Mouse (Mus musculus) hindbrain, embryonic 13.5 days (tissue): ENCODE measurements around the gene Apba1. TPM values are rescaled to one million over a fixed set of nuclear protein-coding genes. Genes with fewer than 3 reads are reported as not detected.
A peak's percentile ranks its signal among the peaks of the same experiment; 100 is the strongest.

ENCODE experiments used
- ATAC-seq: fragments of 200-750 bp; cut with Nextera tagmentation; 2 replicates; pipeline ENCODE4 v1.8.0; 2017; ENCODE audit warnings: moderate TSS enrichment; ENCODE audit not compliant: low FRiP score
- H3K27ac ChIP-seq: fragments of 300-500 bp; sonication (generic); 2 replicates; pipeline ENCODE4 v1.5.1; 2015; ENCODE audit warnings: inconsistent platforms, mild to moderate bottlenecking, moderate library complexity
- H3K27me3 ChIP-seq: fragments of 300-500 bp; sonication (generic); 2 replicates; pipeline ENCODE4 v1.6.1; 2015; ENCODE audit warnings: mild to moderate bottlenecking, inconsistent platforms
- H3K36me3 ChIP-seq: fragments of 300-500 bp; sonication (generic); 2 replicates; pipeline ENCODE4 v1.6.1; 2015; ENCODE audit warnings: mild to moderate bottlenecking, inconsistent platforms
- H3K4me1 ChIP-seq: fragments of 300-500 bp; sonication (generic); replicated peaks from 2 replicates; pipeline ENCODE4 v1.6.1; 2015; ENCODE audit warnings: inconsistent platforms
- H3K4me2 ChIP-seq: fragments of 300-500 bp; sonication (generic); 2 replicates; pipeline ENCODE4 v1.6.1; 2015; ENCODE audit warnings: inconsistent platforms, mild to moderate bottlenecking, moderate library complexity
- H3K4me3 ChIP-seq: fragments of 300-500 bp; sonication (generic); 2 replicates; pipeline ENCODE4 v1.5.1; 2015; ENCODE audit warnings: mild to moderate bottlenecking, inconsistent platforms
- H3K9ac ChIP-seq: fragments of 300-500 bp; sonication (generic); 2 replicates; pipeline ENCODE4 v1.6.1; 2015; ENCODE audit warnings: mild to moderate bottlenecking, inconsistent platforms
- H3K9me3 ChIP-seq: fragments of 300-500 bp; sonication (generic); 2 replicates; pipeline ENCODE4 v1.6.1; 2016; ENCODE audit warnings: inconsistent platforms
- WGBS: fragments of 180-500 bp; shearing (Covaris S2); methylation state at CpG from one replicate; pipeline ENCODE4 v1.1.7; 2015; 5-methylcytosine and 5-hydroxymethylcytosine counted together
- polyA plus RNA-seq: library from polyadenylated mRNA; unstranded; fragments of >200 nt; fragmentation: Nextera tagmentation; extraction: Ambion mirVana; gene quantifications from 2 replicates; pipeline ENCODE4 v1.2.1, GENCODE M21; 2015

Apba1 gene
- polyA plus RNA-seq, 1 experiment from 2014 or later, result 7.3 TPM

- Histone ChIP-seq H3K4me2 (no peak overlapping the region), H3K4me1 (peaks cover 20% of the 10 kb centered on the region), H3K9me3 (no peaks in the 10 kb centered on the region), H3K27ac (no peak overlapping the region), H3K4me3 (no peak overlapping the region), H3K27me3 (no peaks in the 10 kb centered on the region), H3K9ac (no peak overlapping the region), H3K36me3 (no peaks in the 10 kb centered on the region)
- ATAC-seq, result no peak
Observed at GRCm38 (mm10) chr19:23779130-23779529, 20.4 kb downstream of the Apba1 start.

DNA sequence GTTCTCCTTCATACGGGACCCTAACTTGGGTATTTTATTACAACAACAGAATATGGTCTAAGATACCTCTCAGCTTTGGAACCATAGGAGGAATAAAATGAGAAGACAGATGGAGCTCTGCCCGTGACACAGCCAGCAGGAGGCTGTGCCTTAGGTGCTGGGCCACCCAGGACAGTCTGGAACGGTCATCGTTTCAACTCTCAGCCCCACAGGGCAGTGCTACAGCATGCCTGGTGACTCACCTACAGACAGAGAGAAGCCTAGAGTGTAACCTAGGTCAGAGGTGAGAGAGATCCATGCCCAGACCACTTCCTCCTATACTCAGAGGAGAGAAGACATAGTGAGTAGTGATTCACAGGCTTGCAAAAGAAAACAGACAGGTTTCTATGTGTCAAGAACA lies 21.4 kb downstream of the Apba1 start:
- Histone ChIP-seq H3K36me3 (no peaks in the 10 kb centered on the region), H3K27ac (no peak overlapping the region), H3K9me3 (no peaks in the 10 kb centered on the region), H3K4me3 (no peak overlapping the region), H3K4me2 (no peak overlapping the region), H3K27me3 (no peaks in the 10 kb centered on the region), H3K9ac (no peak overlapping the region), H3K4me1 (peaks cover 29% of the 10 kb centered on the region)
- WGBS, result 85% methylated on average over 4 of the region's 4 CpGs
- ATAC-seq, result no peak

GRCm38 (mm10) chr19:23781968-23782367 lies 23.3 kb downstream of the Apba1 start:
- Histone ChIP-seq H3K27ac (peak overlapping the region; percentile 55; the same call in 1 of the 2 replicates), H3K4me2 (no peak overlapping the region), H3K4me3 (no peak overlapping the region), H3K27me3 (no peaks in the 10 kb centered on the region), H3K36me3 (no peaks in the 10 kb centered on the region), H3K4me1 (peaks cover 28% of the 10 kb centered on the region), H3K9me3 (no peaks in the 10 kb centered on the region), H3K9ac (no peak overlapping the region)
- ATAC-seq, result no peak
- WGBS, result 7% methylated on average over 9 of the region's 9 CpGs

GRCm38 (mm10) chr19:23788420-23789132 lies 29.9 kb downstream of the Apba1 start:
- H3K4me2 ChIP-seq, result no peak overlapping the region
- no peaks in the 10 kb centered on the region for H3K9me3 ChIP-seq
- 51% methylated on average over 9 of the region's 9 CpGs for WGBS
- ATAC-seq, result peak; percentile 40; the same call in 1 of the 2 replicates
- no peak overlapping the region for H3K27ac ChIP-seq
- H3K36me3 ChIP-seq, result no peaks in the 10 kb centered on the region
- no peaks in the 10 kb centered on the region for H3K27me3 ChIP-seq
- H3K4me3 ChIP-seq, result no peak overlapping the region
- H3K9ac ChIP-seq, result no peak overlapping the region
- H3K4me1 ChIP-seq, result peaks cover 32% of the 10 kb centered on the region

GRCm38 (mm10) chr19:23791704-23792103 lies 33.0 kb downstream of the Apba1 start:
- ATAC-seq, result no peak
- Histone ChIP-seq H3K9ac (no peak overlapping the region), H3K27me3 (no peaks in the 10 kb centered on the region), H3K4me1 (peaks cover 34% of the 10 kb centered on the region), H3K9me3 (no peaks in the 10 kb centered on the region), H3K27ac (no peak overlapping the region), H3K4me3 (no peak overlapping the region), H3K36me3 (no peaks in the 10 kb centered on the region), H3K4me2 (no peak overlapping the region)
- WGBS, result 82% methylated on average over 6 of the region's 6 CpGs

DNA sequence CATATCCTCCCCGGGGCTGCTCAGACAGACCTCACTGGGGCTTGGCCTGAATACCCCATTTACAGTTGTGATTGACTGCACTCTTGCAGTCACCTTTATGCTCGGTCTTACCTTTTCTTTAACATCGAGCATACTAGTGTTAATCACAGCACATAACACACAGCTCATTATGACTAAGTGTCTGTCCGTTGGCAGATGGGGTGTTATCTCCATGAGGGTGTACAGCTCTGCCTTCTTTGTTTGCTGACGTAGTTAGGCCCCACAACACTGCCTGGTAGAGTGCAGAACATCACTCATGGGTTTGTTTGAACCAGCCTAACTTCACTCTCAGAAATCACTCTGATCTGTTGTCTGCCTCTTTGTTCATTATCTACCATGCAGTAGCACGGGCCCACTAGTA lies 33.9 kb downstream of the Apba1 start:
- Histone ChIP-seq H3K9me3 (no peaks in the 10 kb centered on the region), H3K27me3 (no peaks in the 10 kb centered on the region), H3K9ac (no peak overlapping the region), H3K4me1 (peaks cover 34% of the 10 kb centered on the region), H3K4me2 (no peak overlapping the region), H3K36me3 (no peaks in the 10 kb centered on the region), H3K27ac (no peak overlapping the region), H3K4me3 (no peak overlapping the region)
- ATAC-seq, result no peak
- WGBS, result 92% methylated on average over 6 of the region's 6 CpGs

DNA sequence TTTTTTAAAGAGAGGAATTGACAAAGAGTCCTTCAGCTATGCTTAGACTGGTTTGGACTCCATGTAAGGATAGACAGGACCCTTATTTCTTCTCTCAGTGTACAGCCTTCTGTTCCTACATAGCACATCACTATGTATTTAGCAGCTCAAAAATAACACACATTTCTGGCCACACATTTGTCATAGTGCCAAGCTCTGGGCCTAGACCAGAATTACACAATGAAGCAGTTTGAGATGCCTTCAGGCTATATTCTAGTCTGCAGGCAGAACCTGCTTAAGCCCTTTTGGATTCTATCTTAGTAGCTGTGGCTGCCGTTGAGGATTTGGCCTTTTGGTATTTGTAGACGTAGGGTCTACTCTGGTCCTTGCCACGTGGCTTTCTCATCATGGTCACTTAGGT lies 35.8 kb downstream of the Apba1 start:
- no peak overlapping the region for H3K4me3 ChIP-seq
- H3K27me3 ChIP-seq, result no peaks in the 10 kb centered on the region
- H3K36me3 ChIP-seq, result no peaks in the 10 kb centered on the region
- peaks cover 20% of the 10 kb centered on the region for H3K4me1 ChIP-seq
- H3K9ac ChIP-seq, result no peak overlapping the region
- no peak overlapping the region for H3K4me2 ChIP-seq
- H3K27ac ChIP-seq, result peak overlapping the region; percentile 61
- no peak for ATAC-seq
- WGBS, result 79% methylated on average over 3 of the region's 3 CpGs
- H3K9me3 ChIP-seq, result no peaks in the 10 kb centered on the region

- peak; percentile 41; the same call in 1 of the 2 replicates for ATAC-seq
- peak overlapping the region; percentile 61 for H3K27ac ChIP-seq
Observed at GRCm38 (mm10) chr19:23795156-23795555, 36.5 kb downstream of the Apba1 start.

DNA sequence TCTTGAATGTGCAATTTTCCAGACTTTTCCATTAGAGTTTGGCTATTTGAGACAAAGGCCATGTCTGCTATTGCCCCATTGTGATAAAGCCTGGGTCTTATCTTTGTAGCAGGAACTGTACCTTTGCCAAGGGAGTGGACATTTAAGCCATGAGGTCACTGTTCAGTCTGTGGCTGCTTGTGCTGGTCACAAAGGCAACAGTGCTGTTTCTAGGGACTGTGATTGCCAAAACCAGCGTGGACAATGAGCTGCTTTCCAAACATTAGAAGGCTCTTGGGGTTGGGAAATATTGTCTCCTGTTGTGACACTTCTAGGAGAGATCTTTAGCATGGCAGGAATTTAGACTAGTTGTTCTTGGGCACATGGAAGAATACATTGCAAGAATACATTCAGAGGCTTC lies 42.5 kb downstream of the Apba1 start:
- no peak for ATAC-seq
- Histone ChIP-seq H3K9me3 (no peaks in the 10 kb centered on the region), H3K9ac (no peak overlapping the region), H3K4me1 (peaks cover 23% of the 10 kb centered on the region), H3K27ac (no peak overlapping the region), H3K4me3 (no peak overlapping the region), H3K36me3 (no peaks in the 10 kb centered on the region), H3K27me3 (no peaks in the 10 kb centered on the region), H3K4me2 (no peak overlapping the region)
- WGBS, result 61% methylated on average over 1 of the region's 1 CpGs

More at GRCm38 (mm10) chr19:23795156-23795555, 36.5 kb downstream of the Apba1 start:
- WGBS, result 54% methylated on average over 4 of the region's 4 CpGs
- peaks cover 19% of the 10 kb centered on the region for H3K4me1 ChIP-seq
- H3K4me3 ChIP-seq, result no peak overlapping the region
- H3K9me3 ChIP-seq, result no peaks in the 10 kb centered on the region
- no peaks in the 10 kb centered on the region for H3K27me3 ChIP-seq
- no peak overlapping the region for H3K4me2 ChIP-seq
- no peak overlapping the region for H3K9ac ChIP-seq
- H3K36me3 ChIP-seq, result no peaks in the 10 kb centered on the region

DNA sequence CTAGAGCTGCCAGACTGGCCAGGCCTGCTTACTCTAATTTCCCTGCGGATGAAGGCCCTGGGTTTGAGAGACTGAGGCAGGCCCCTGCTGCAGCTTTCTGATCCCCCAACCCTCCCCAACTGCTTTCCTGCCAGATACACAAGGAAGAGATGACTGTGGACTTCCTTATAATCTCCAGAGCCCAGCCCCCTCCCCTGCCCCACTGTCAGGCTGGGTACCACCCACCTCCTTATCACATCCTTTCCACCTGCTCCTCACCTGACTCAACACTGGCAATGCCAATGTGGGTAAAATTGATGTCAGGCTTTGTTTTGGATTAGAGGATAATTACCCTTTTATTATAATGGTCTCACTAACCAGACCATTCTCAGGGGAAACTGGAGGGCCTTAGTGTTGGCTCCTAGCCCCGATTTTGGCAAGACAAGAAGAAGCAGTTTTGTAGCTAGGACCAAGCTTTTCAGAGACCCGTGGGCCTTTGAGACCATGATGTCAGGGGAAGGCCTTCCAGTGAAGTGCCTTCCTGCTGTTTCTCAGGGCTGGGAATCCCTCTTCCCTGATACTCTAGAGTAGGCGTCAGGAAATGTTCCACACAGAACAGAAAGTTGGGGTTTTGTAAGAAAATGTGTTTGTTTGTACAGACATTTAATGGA lies 44.7 kb downstream of the Apba1 start:
- peak; percentile 45; the same call in 1 of the 2 replicates for ATAC-seq
- Histone ChIP-seq H3K4me1 (peaks cover 26% of the 10 kb centered on the region), H3K27ac (peak overlapping the region; percentile 44; the same call in 1 of the 2 replicates), H3K9me3 (no peaks in the 10 kb centered on the region), H3K4me2 (no peak overlapping the region), H3K4me3 (no peak overlapping the region), H3K27me3 (no peaks in the 10 kb centered on the region), H3K36me3 (no peaks in the 10 kb centered on the region), H3K9ac (no peak overlapping the region)
- WGBS, result 69% methylated on average over 4 of the region's 4 CpGs

DNA sequence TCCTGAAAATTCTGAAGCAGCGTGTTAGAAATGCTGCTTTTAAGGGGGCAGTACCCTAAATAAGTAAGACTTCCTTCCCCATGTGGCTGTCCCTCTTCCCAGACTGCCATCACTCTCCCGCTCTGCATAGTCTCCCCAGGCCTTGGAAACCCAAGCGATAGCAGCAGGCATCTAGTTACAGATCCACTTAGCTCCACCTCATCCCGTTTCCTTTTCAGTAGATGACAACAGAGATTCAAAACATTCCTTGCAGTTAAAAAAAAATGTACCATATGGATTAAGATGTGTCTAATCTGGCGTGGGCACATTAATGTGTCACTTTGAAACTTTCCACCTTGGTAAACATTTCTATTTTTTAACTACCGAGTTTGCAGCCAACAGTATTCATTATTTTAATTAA lies 48.1 kb downstream of the Apba1 start:
- Histone ChIP-seq H3K27ac (peak overlapping the region; percentile 30; the same call in 1 of the 2 replicates), H3K36me3 (no peaks in the 10 kb centered on the region), H3K27me3 (no peaks in the 10 kb centered on the region), H3K9me3 (no peaks in the 10 kb centered on the region), H3K4me2 (no peak overlapping the region), H3K4me1 (peaks cover 18% of the 10 kb centered on the region), H3K9ac (no peak overlapping the region), H3K4me3 (no peak overlapping the region)
- 64% methylated on average over 6 of the region's 6 CpGs for WGBS
- ATAC-seq, result no peak

DNA sequence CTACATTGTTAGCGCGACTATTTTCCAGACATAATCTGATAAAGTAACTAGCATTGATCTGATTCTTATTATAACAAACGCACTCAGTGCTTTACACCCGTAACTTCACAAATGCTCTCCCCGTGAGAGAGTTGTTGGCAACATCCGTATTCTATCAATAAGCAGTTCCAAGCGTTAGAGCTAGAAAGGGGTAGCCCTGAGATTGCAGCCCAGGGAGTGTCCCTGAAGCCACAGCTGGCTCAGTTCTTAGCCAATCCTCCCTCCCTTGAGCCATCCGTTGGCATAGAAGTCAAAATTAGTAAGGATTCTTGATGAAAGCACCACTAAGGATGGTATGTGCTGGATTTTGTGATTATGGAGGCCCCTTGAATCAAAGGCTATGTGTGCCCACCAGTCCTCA lies 48.7 kb downstream of the Apba1 start:
- no peaks in the 10 kb centered on the region for H3K27me3 ChIP-seq
- H3K9me3 ChIP-seq, result no peaks in the 10 kb centered on the region
- H3K27ac ChIP-seq, result no peak overlapping the region
- no peaks in the 10 kb centered on the region for H3K36me3 ChIP-seq
- no peak overlapping the region for H3K4me2 ChIP-seq
- H3K4me3 ChIP-seq, result no peak overlapping the region
- WGBS, result 85% methylated on average over 8 of the region's 8 CpGs
- H3K9ac ChIP-seq, result no peak overlapping the region
- no peak for ATAC-seq
- H3K4me1 ChIP-seq, result peaks cover 18% of the 10 kb centered on the region

DNA sequence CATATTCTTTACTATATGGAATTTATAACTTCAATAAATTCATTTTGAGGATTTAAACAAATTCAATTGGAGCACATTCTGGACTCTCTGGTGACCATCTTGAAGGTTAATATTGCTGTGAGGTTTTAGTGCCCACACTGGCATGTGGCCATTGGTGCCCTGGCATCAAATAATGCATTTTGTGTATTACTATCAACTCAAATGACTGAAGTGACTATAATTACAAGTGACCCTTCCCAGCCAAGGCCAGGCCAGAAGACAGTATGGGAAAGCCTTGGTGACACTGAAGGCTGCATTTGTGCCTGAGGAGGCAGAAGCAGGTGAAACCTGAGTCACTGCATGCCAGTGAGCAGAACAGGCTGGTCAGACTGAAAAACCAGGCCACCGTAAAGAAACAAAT lies 50.5 kb downstream of the Apba1 start:
- WGBS, result 92% methylated on average over 1 of the region's 1 CpGs
- H3K27me3 ChIP-seq, result no peaks in the 10 kb centered on the region
- ATAC-seq, result no peak
- no peak overlapping the region for H3K4me2 ChIP-seq
- no peak overlapping the region for H3K9ac ChIP-seq
- no peak overlapping the region for H3K4me3 ChIP-seq
- H3K36me3 ChIP-seq, result no peaks in the 10 kb centered on the region
- H3K4me1 ChIP-seq, result peaks cover 8% of the 10 kb centered on the region
- no peaks in the 10 kb centered on the region for H3K9me3 ChIP-seq
- H3K27ac ChIP-seq, result no peak overlapping the region
